Comparison of ENCODE assay signal across 8 mouse cellular contexts in the genomic region with DNA sequence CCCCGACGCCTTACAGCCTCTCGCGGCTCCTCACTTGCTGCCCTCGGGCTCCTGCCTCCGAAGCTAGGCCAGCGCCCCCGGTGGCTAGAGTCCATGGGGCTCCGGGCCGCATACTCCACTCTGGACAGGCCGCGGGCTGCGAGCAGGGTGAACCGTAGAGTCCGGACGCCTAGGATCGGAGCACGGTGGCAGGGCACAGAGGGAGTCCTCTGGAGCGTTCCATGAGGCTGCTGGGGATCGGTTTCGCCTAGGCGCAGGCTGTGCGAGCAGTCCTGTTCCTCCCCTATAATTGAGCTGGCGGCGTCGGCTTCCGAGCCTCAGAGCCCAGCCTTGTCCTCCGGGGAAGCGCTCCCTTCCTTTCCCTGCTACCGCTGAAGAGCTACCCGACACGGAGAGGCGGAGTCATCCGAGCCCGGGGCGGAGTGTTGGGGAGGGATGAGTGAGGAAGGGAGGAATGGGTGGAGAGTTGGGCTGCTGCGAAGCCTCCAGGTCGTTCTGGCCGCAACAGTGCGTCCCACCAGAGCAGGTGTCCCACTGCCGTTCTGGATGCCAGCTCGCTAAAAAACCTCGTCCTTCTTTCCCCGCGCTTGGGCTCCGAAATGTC. TPM values are rescaled to one million over a fixed set of nuclear protein-coding genes. Genes with fewer than 3 reads are reported as not detected.
DNase-seq lines count a peak whose midpoint lies in the region; ATAC-seq lines count a peak whose summit lies in the region.

Gene Kcnk12, minus strand, starts transcription at position 307 of the 604 bp plus-strand sequence.

- ATAC-seq in lung, embryonic 15.5 days (ENCODE audit: borderline replicate concordance, extremely low read depth, low FRiP score, low TSS enrichment) = peak; percentile 41; the same call in 1 of the 2 replicates
- ATAC-seq in heart, embryonic 14.5 days (ENCODE audit: insufficient number of reproducible peaks, insufficient read depth, low FRiP score, low read depth) = peak; percentile 28; the same call in 1 of the 2 replicates
- ATAC-seq in liver, embryonic 13.5 days (ENCODE audit: low read depth) = 0 out of 2 replicates have a peak, but pooled peaks have one; percentile 34

- DNase-seq in lung, postnatal 10 days = no peak
- peak; percentile 91 to 93 for DNase-seq in cerebellum, postnatal 25 days
- peak; percentile 24 for DNase-seq in kidney, postnatal 14 days
- no peak for DNase-seq in liver, embryonic 13.5 days
- peak; percentile 73 for DNase-seq in retina, postnatal 1 day
- no peak for DNase-seq in thymus, postnatal 25 days

- no peaks in the 10 kb centered on the region for H3K36me3 ChIP-seq in lung, embryonic 15.5 days
- no peaks in the 10 kb centered on the region for H3K36me3 ChIP-seq in heart, embryonic 14.5 days (ENCODE audit: control insufficient read depth, insufficient read depth, low read length)
- no peaks in the 10 kb centered on the region for H3K36me3 ChIP-seq in liver, embryonic 13.5 days

- H3K9me3 ChIP-seq in lung, embryonic 15.5 days = no peaks in the 10 kb centered on the region
- H3K9me3 ChIP-seq in heart, embryonic 14.5 days (ENCODE audit: control insufficient read depth, low read length) = no peaks in the 10 kb centered on the region
- H3K9me3 ChIP-seq in liver, embryonic 13.5 days (replicated peaks) = no peaks in the 10 kb centered on the region

- no peak within 1 kb of the TSS for H3K27ac ChIP-seq in lung, embryonic 15.5 days
- no peak within 1 kb of the TSS for H3K27ac ChIP-seq in heart, embryonic 14.5 days (replicated peaks in 1 of 2; ENCODE audit: control insufficient read depth in 1 of 2, insufficient read depth in 1 of 2, low read depth in 2 of 2, low read length in 2 of 2)
- H3K27ac ChIP-seq in liver, embryonic 13.5 days = no peak within 1 kb of the TSS

- WGBS in lung, embryonic 15.5 days = under 1% methylated on average over 45 of the region's 46 CpGs
- WGBS in heart, embryonic 14.5 days = under 1% methylated on average over 43 of the region's 46 CpGs
- WGBS in liver, embryonic 13.5 days (ENCODE audit: insufficient replicate concordance) = under 1% methylated on average over 46 of the region's 46 CpGs

- H3K27me3 ChIP-seq in lung, embryonic 15.5 days = peaks cover 73% of the 10 kb centered on the region
- H3K27me3 ChIP-seq in heart, embryonic 14.5 days (ENCODE audit: control insufficient read depth, insufficient read depth, low read length) = peaks cover 65% of the 10 kb centered on the region
- peaks cover 58% of the 10 kb centered on the region for H3K27me3 ChIP-seq in liver, embryonic 13.5 days

- H3K4me2 ChIP-seq in lung, embryonic 15.5 days = peak within 1 kb of the TSS; percentile 63
- peak within 1 kb of the TSS; percentile 68 for H3K4me2 ChIP-seq in heart, embryonic 14.5 days (ENCODE audit: low read length)
- peak within 1 kb of the TSS; percentile 63 for H3K4me2 ChIP-seq in liver, embryonic 13.5 days

- H3K9ac ChIP-seq in lung, embryonic 15.5 days = no peak within 1 kb of the TSS
- no peak within 1 kb of the TSS for H3K9ac ChIP-seq in heart, embryonic 14.5 days (ENCODE audit: low read length)
- no peak within 1 kb of the TSS for H3K9ac ChIP-seq in liver, embryonic 13.5 days

- H3K4me1 ChIP-seq in lung, embryonic 15.5 days = peaks cover 22% of the 10 kb centered on the region
- peaks cover 6 to 18% of the 10 kb centered on the region in 2 experiments for H3K4me1 ChIP-seq in heart, embryonic 14.5 days (ENCODE audit: control insufficient read depth in 2 of 2, insufficient read depth in 2 of 2, low read length in 2 of 2)
- H3K4me1 ChIP-seq in liver, embryonic 13.5 days (replicated peaks) = peaks cover 12% of the 10 kb centered on the region

- H3K4me3 ChIP-seq in lung, embryonic 15.5 days = peak within 1 kb of the TSS; percentile 34
- H3K4me3 ChIP-seq in heart, embryonic 14.5 days (ENCODE audit: control insufficient read depth in 1 of 2, insufficient read depth in 1 of 2, low read depth in 1 of 2, low read length in 2 of 2) = peak within 1 kb of the TSS; percentile 35 to 42
- peak within 1 kb of the TSS; percentile 48 for H3K4me3 ChIP-seq in liver, embryonic 13.5 days (replicated peaks)

RNA-seq across cellular contexts. Expression of gene Kcnk12, which starts in this region (rescaled TPM):
- polyA plus RNA-seq in lung, embryonic 15.5 days (2015; fragmentation: Nextera tagmentation; extraction: Ambion mirVana) = 0.07 TPM in 1 of 2 replicates, not detected in the other
- polyA plus RNA-seq in heart, embryonic 14.5 days (2014; fragmentation: Nextera tagmentation; extraction: Ambion mirVana) = not detected in 2 replicates
- 0.41 and 0.52 TPM in 2 replicates for polyA plus RNA-seq in liver, embryonic 13.5 days (2015; fragmentation: Nextera tagmentation; extraction: Ambion mirVana)

Comparison
In these comparisons a context has a peak if more than half of its experiments do, and no peak if none do; other contexts are left out.
1. Peak in ATAC-seq, H3K4me3 ChIP-seq and H3K4me2 ChIP-seq in lung, embryonic 15.5 days; RNA of the gene not detected or under 1 TPM.
2. Peak in ATAC-seq, H3K4me3 ChIP-seq and H3K4me2 ChIP-seq in heart, embryonic 14.5 days; RNA of the gene not detected or under 1 TPM.
3. Peak in ATAC-seq, H3K4me3 ChIP-seq and H3K4me2 ChIP-seq in liver, embryonic 13.5 days; RNA of the gene not detected or under 1 TPM.
4. DNase-seq: peak in cerebellum, postnatal 25 days (2 of 2), kidney, postnatal 14 days (single experiment) and retina, postnatal 1 day (single experiment); none in lung, postnatal 10 days (single experiment), liver, embryonic 13.5 days (single experiment) and thymus, postnatal 25 days (single experiment).
5. Peak in every context shown above with its lines, with median percentiles within 50 percentile points of each other: ATAC-seq, H3K4me2 ChIP-seq and H3K4me3 ChIP-seq.